Mouse (Mus musculus): ENCODE measurements around the gene Prickle2. TPM values are rescaled to one million over a fixed set of nuclear protein-coding genes. Genes with fewer than 3 reads are reported as not detected.

Gene Prickle2
- polyA plus RNA-seq, 1 experiment from 2014 or later, result 8.4 TPM

GRCm38 (mm10) chr6:92555675-92556074 lies 150.3 kb downstream of the Prickle2 start:
- H3K9me3 ChIP-seq, result no peaks in the 10 kb centered on the region
- H3K27ac ChIP-seq, result no peak overlapping the region
- no peaks in the 10 kb centered on the region for H3K27me3 ChIP-seq (ENCODE audit: insufficient read depth, poor library complexity, severe bottlenecking)
- no peaks in the 10 kb centered on the region for H3K36me3 ChIP-seq
- no peak overlapping the region for H3K4me3 ChIP-seq
- WGBS, result 88% methylated on average over 2 of the region's 2 CpGs
- no peaks in the 10 kb centered on the region for H3K4me1 ChIP-seq (replicated peaks)
- no peak for DNase-seq (ENCODE audit: low spot score)

GRCm38 (mm10) chr6:92553086-92553485 lies 152.9 kb downstream of the Prickle2 start:
- Histone ChIP-seq H3K36me3 (no peaks in the 10 kb centered on the region), H3K4me3 (no peak overlapping the region), H3K9me3 (no peaks in the 10 kb centered on the region), H3K27ac (no peak overlapping the region), H3K4me1 (replicated peaks) (no peaks in the 10 kb centered on the region), H3K27me3 (ENCODE audit: insufficient read depth, poor library complexity, severe bottlenecking) (no peaks in the 10 kb centered on the region)
- DNase-seq (ENCODE audit: low spot score), result no peak
- WGBS, result 87% methylated on average over 4 of the region's 4 CpGs

- Histone ChIP-seq H3K4me3 (no peak overlapping the region), H3K27ac (no peak overlapping the region), H3K4me1 (replicated peaks) (no peaks in the 10 kb centered on the region), H3K36me3 (no peaks in the 10 kb centered on the region), H3K9me3 (no peaks in the 10 kb centered on the region), H3K27me3 (ENCODE audit: insufficient read depth, poor library complexity, severe bottlenecking) (no peaks in the 10 kb centered on the region)
- WGBS, result 83% methylated on average over 8 of the region's 8 CpGs
- DNase-seq (ENCODE audit: low spot score), result no peak
Measured at GRCm38 (mm10) chr6:92549246-92549645, 156.7 kb downstream of the Prickle2 start.

- no peak for DNase-seq (ENCODE audit: low spot score)
- no peaks in the 10 kb centered on the region for H3K4me1 ChIP-seq (replicated peaks)
- no peak overlapping the region for H3K4me3 ChIP-seq
- no peaks in the 10 kb centered on the region for H3K9me3 ChIP-seq
- no peaks in the 10 kb centered on the region for H3K36me3 ChIP-seq
- no peaks in the 10 kb centered on the region for H3K27me3 ChIP-seq (ENCODE audit: insufficient read depth, poor library complexity, severe bottlenecking)
- no peak overlapping the region for H3K27ac ChIP-seq
- 84% methylated on average over 2 of the region's 2 CpGs for WGBS
Measured at GRCm38 (mm10) chr6:92545204-92545603, 160.8 kb downstream of the Prickle2 start.

- no peak overlapping the region for H3K27ac ChIP-seq
- no peak for DNase-seq (ENCODE audit: low spot score)
- H3K9me3 ChIP-seq, result no peaks in the 10 kb centered on the region
- no peaks in the 10 kb centered on the region for H3K36me3 ChIP-seq
- H3K27me3 ChIP-seq (ENCODE audit: insufficient read depth, poor library complexity, severe bottlenecking), result no peaks in the 10 kb centered on the region
- H3K4me1 ChIP-seq (replicated peaks), result 0 out of 2 replicates have a peak, but pooled peaks cover 4% of the 10 kb centered on the region
- 89% methylated on average over 4 of the region's 4 CpGs for WGBS
- no peak overlapping the region for H3K4me3 ChIP-seq
Measured at GRCm38 (mm10) chr6:92543825-92544224, 162.1 kb downstream of the Prickle2 start.

- Histone ChIP-seq H3K36me3 (no peaks in the 10 kb centered on the region), H3K4me1 (replicated peaks) (0 out of 2 replicates have a peak, but pooled peaks cover 4% of the 10 kb centered on the region), H3K4me3 (no peak overlapping the region), H3K27ac (no peak overlapping the region), H3K27me3 (ENCODE audit: insufficient read depth, poor library complexity, severe bottlenecking) (no peaks in the 10 kb centered on the region), H3K9me3 (no peaks in the 10 kb centered on the region)
- 79% methylated on average over 5 of the region's 5 CpGs for WGBS
- DNase-seq (ENCODE audit: low spot score), result no peak
Measured at GRCm38 (mm10) chr6:92542402-92543101, 163.4 kb downstream of the Prickle2 start.

- no peaks in the 10 kb centered on the region for H3K36me3 ChIP-seq
- peak; percentile 48 for DNase-seq (ENCODE audit: low spot score)
- peak overlapping the region; percentile 75 for H3K27ac ChIP-seq
- peaks cover 12% of the 10 kb centered on the region for H3K4me1 ChIP-seq (replicated peaks)
- H3K4me3 ChIP-seq, result peak overlapping the region; percentile 52
- H3K9me3 ChIP-seq, result no peaks in the 10 kb centered on the region
- WGBS, result 13% methylated on average over 11 of the region's 11 CpGs
- H3K27me3 ChIP-seq (ENCODE audit: insufficient read depth, poor library complexity, severe bottlenecking), result no peaks in the 10 kb centered on the region
Measured at GRCm38 (mm10) chr6:92534226-92535031, 171.5 kb downstream of the Prickle2 start.

- H3K9me3 ChIP-seq, result no peaks in the 10 kb centered on the region
- H3K36me3 ChIP-seq, result no peaks in the 10 kb centered on the region
- no peaks in the 10 kb centered on the region for H3K27me3 ChIP-seq (ENCODE audit: insufficient read depth, poor library complexity, severe bottlenecking)
- no peak overlapping the region for H3K4me3 ChIP-seq
- WGBS, result 85% methylated on average over 8 of the region's 8 CpGs
- H3K4me1 ChIP-seq (replicated peaks), result peaks cover 12% of the 10 kb centered on the region
- H3K27ac ChIP-seq, result no peak overlapping the region
- no peak for DNase-seq (ENCODE audit: low spot score)
Measured at GRCm38 (mm10) chr6:92533306-92534063, 172.5 kb downstream of the Prickle2 start.

- no peak overlapping the region for H3K4me3 ChIP-seq
- no peaks in the 10 kb centered on the region for H3K9me3 ChIP-seq
- H3K27ac ChIP-seq, result no peak overlapping the region
- H3K4me1 ChIP-seq (replicated peaks), result peaks cover 12% of the 10 kb centered on the region
- H3K36me3 ChIP-seq, result no peaks in the 10 kb centered on the region
- no peaks in the 10 kb centered on the region for H3K27me3 ChIP-seq (ENCODE audit: insufficient read depth, poor library complexity, severe bottlenecking)
- no peak for DNase-seq (ENCODE audit: low spot score)
- WGBS, result 80% methylated on average over 3 of the region's 3 CpGs
Measured at GRCm38 (mm10) chr6:92532896-92533295, 173.1 kb downstream of the Prickle2 start.

GRCm38 (mm10) chr6:92532331-92532730 lies 173.6 kb downstream of the Prickle2 start:
- DNase-seq (ENCODE audit: low spot score), result no peak
- Histone ChIP-seq H3K9me3 (no peaks in the 10 kb centered on the region), H3K36me3 (no peaks in the 10 kb centered on the region), H3K27ac (no peak overlapping the region), H3K4me3 (no peak overlapping the region), H3K27me3 (ENCODE audit: insufficient read depth, poor library complexity, severe bottlenecking) (no peaks in the 10 kb centered on the region), H3K4me1 (replicated peaks) (peaks cover 12% of the 10 kb centered on the region)
- WGBS, result 80% methylated on average over 6 of the region's 6 CpGs

- Histone ChIP-seq H3K27me3 (ENCODE audit: insufficient read depth, poor library complexity, severe bottlenecking) (no peaks in the 10 kb centered on the region), H3K9me3 (no peaks in the 10 kb centered on the region), H3K36me3 (no peaks in the 10 kb centered on the region), H3K27ac (no peak overlapping the region), H3K4me3 (no peak overlapping the region), H3K4me1 (replicated peaks) (no peaks in the 10 kb centered on the region)
- no peak for DNase-seq (ENCODE audit: low spot score)
- WGBS, result 75% methylated on average over 3 of the region's 3 CpGs
Measured at GRCm38 (mm10) chr6:92526212-92526611, 179.7 kb downstream of the Prickle2 start.

GRCm38 (mm10) chr6:92525646-92526045 lies 180.3 kb downstream of the Prickle2 start:
- Histone ChIP-seq H3K9me3 (no peaks in the 10 kb centered on the region), H3K36me3 (no peaks in the 10 kb centered on the region), H3K4me3 (no peak overlapping the region), H3K27ac (no peak overlapping the region), H3K27me3 (ENCODE audit: insufficient read depth, poor library complexity, severe bottlenecking) (no peaks in the 10 kb centered on the region), H3K4me1 (replicated peaks) (0 out of 2 replicates have a peak, but pooled peaks cover under 1% of the 10 kb centered on the region)
- 68% methylated on average over 2 of the region's 2 CpGs for WGBS
- DNase-seq (ENCODE audit: low spot score), result no peak
